Mouse (Mus musculus) heart, adult 2 months (tissue): Measurements from ENCODE around the gene Nav1.

Experiments used
- CTCF ChIP-seq: fragments of 200-600 bp; IDR thresholded peaks from 2 replicates; pipeline ENCODE4 v1.8.1; 2022; ENCODE audit warnings: antibody characterized with exemption, mild to moderate bottlenecking, moderate library complexity
- EP300 ChIP-seq: fragments of 200-500 bp; IDR thresholded peaks from 2 replicates; pipeline ENCODE4 v1.6.1; 2011; ENCODE audit warnings: low read depth, low read length, control low read depth; ENCODE audit not compliant: insufficient read depth
- POLR2A ChIP-seq: fragments of 200-500 bp; IDR thresholded peaks from 2 replicates; pipeline ENCODE4 v1.6.1; 2011; ENCODE audit warnings: mild to moderate bottlenecking, low read depth, low read length, control low read depth; ENCODE audit not compliant: insufficient read depth

- no peak for TF ChIP-seq POLR2A
- no peak for TF ChIP-seq EP300
- TF ChIP-seq CTCF: no peak
Observed at GRCm38 (mm10) chr1:135513464-135513863, 93.6 kb downstream of the Nav1 start.
